Mouse (Mus musculus) neural tube, embryonic 14.5 days (tissue): ENCODE results near the gene Cflar. TPM values are rescaled to one million over a fixed set of nuclear protein-coding genes. Genes with fewer than 3 reads are reported as not detected.
A peak's percentile ranks its signal among the peaks of the same experiment; 100 is the strongest.

ENCODE experiments used
- ATAC-seq: fragments of 200-750 bp; cut with Nextera tagmentation; 2 replicates; pipeline ENCODE4 v1.8.0; 2017; ENCODE audit warnings: low read depth, mild to moderate bottlenecking, moderate TSS enrichment, moderate library complexity
- H3K27ac ChIP-seq: fragments of 300-500 bp; sonication (generic); 2 replicates; pipeline ENCODE4 v1.5.1; 2014; ENCODE audit warnings: low read depth, mild to moderate bottlenecking, control low read depth, low read length, moderate library complexity, mixed read lengths
- H3K27me3 ChIP-seq: fragments of 300-500 bp; sonication (generic); 2 replicates; pipeline ENCODE4 v1.6.1; 2014; ENCODE audit warnings: low read length; ENCODE audit not compliant: control insufficient read depth, insufficient read depth
- H3K36me3 ChIP-seq: fragments of 300-500 bp; sonication (generic); 2 replicates; pipeline ENCODE4 v1.6.1; 2014; ENCODE audit warnings: low read length, mixed read lengths; ENCODE audit not compliant: control insufficient read depth, insufficient read depth
- H3K4me1 ChIP-seq: fragments of 300-500 bp; sonication (generic); 2 replicates; pipeline ENCODE4 v1.6.1; 2014; ENCODE audit warnings: low read length; ENCODE audit not compliant: control insufficient read depth, insufficient read depth
- H3K4me2 ChIP-seq: fragments of 300-500 bp; sonication (generic); 2 replicates; pipeline ENCODE4 v1.6.1; 2014; ENCODE audit warnings: mild to moderate bottlenecking, low read depth, low read length, control low read depth
- H3K4me3 ChIP-seq: fragments of 300-500 bp; sonication (generic); 2 replicates; pipeline ENCODE4 v1.5.1; 2014; ENCODE audit warnings: low read depth, low read length, control low read depth, mixed read lengths
- H3K9ac ChIP-seq: fragments of 300-500 bp; sonication (generic); replicated peaks from 2 replicates; pipeline ENCODE4 v1.6.1; 2014; ENCODE audit warnings: low read depth, mild to moderate bottlenecking, control low read depth, low read length, mixed read lengths
- H3K9me3 ChIP-seq: fragments of 300-500 bp; sonication (generic); 2 replicates; pipeline ENCODE4 v1.6.1; 2016; ENCODE audit warnings: low read length; ENCODE audit not compliant: control insufficient read depth
- WGBS: fragments of 180-500 bp; shearing (Covaris S2); extraction: QIAGEN DNeasy Blood & Tissue Kit; methylation state at CpG from one replicate; pipeline ENCODE4 v1.1.7; 2014; 5-methylcytosine and 5-hydroxymethylcytosine counted together
- polyA plus RNA-seq: library from polyadenylated mRNA; unstranded; fragments of >200 nt; fragmentation: Nextera tagmentation; extraction: Ambion mirVana; gene quantifications from 2 replicates; pipeline ENCODE4 v1.2.1, GENCODE M21; 2014

Cflar gene
- polyA plus RNA-seq, 1 experiment from 2014 or later: 16.3 TPM

DNA sequence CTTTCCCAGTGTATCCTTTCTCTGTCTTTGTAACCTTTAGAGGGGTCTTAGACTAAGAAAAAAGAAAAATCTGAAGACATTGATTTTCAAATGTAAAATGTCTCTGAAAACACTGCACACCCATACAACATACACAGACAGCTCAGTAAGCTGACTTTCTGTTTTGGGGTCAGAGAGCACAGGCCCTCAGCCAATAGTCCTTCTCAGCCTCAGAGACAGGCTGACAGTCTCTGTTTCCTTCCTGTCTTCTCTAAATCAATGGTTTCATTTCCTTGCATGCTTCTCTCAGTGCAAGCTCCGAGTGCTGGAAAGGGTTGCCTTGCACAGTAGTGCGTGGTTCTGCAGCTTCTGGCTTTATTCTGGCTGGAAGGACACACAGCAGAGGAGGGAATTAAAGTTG lies 62.6 kb downstream of the Cflar start:
- Histone ChIP-seq H3K27ac (no peak overlapping the region), H3K9ac (no peak overlapping the region), H3K9me3 (no peaks in the 10 kb centered on the region), H3K4me2 (no peak overlapping the region), H3K36me3 (no peaks in the 10 kb centered on the region), H3K4me3 (no peak overlapping the region), H3K27me3 (no peaks in the 10 kb centered on the region), H3K4me1 (no peaks in the 10 kb centered on the region)
- WGBS: 78% methylated on average over 2 of the region's 2 CpGs
- no peak for ATAC-seq

DNA sequence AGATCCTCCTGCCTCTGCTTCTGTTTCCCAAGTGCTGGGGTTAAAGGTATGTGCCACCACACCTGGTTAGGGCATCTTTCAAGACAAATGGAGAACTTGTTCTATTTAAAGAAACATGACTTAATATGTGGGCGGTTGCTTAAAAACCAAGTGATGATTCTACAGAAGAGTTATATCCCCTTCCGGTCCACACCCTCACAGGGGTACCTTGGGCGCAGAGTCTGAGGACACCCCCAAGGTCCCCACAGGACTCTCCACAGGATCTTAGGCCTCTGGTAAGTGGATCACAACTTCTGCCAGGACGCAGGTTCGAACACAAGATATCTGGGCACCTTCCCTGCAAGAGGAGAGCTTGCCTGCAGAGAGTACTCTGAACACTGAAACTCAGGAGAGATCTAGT lies 64.1 kb downstream of the Cflar start:
- Histone ChIP-seq H3K4me3 (no peak overlapping the region), H3K9ac (no peak overlapping the region), H3K4me1 (no peaks in the 10 kb centered on the region), H3K36me3 (no peaks in the 10 kb centered on the region), H3K27me3 (no peaks in the 10 kb centered on the region), H3K9me3 (no peaks in the 10 kb centered on the region), H3K4me2 (no peak overlapping the region), H3K27ac (no peak overlapping the region)
- 97% methylated on average over 5 of the region's 5 CpGs for WGBS
- ATAC-seq: no peak

DNA sequence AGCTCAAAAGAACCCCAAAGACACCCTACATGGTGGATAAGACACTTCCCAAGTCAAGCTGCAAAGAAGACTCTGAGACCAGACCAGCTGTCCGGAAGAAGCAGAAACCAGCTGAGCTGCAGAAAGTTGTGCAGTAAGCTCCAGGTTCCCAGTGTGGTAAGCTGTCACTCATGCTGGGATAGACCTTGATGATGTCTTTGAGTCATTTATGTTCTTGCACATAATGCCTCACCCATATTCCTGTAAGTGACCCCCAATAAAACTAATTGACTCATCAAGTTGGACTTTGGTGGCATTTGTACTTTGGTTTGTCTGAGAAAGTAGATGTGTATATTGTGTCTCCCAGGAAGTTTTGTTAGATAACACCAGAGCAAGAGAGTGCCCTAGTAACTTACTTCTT lies 66.3 kb downstream of the Cflar start:
- Histone ChIP-seq H3K36me3 (no peaks in the 10 kb centered on the region), H3K9me3 (no peaks in the 10 kb centered on the region), H3K9ac (no peak overlapping the region), H3K27ac (no peak overlapping the region), H3K4me2 (no peak overlapping the region), H3K4me3 (no peak overlapping the region), H3K27me3 (no peaks in the 10 kb centered on the region), H3K4me1 (no peaks in the 10 kb centered on the region)
- no peak for ATAC-seq
- whole genome bisulfite sequencing: 92% methylated on average over 1 of the region's 1 CpGs

DNA sequence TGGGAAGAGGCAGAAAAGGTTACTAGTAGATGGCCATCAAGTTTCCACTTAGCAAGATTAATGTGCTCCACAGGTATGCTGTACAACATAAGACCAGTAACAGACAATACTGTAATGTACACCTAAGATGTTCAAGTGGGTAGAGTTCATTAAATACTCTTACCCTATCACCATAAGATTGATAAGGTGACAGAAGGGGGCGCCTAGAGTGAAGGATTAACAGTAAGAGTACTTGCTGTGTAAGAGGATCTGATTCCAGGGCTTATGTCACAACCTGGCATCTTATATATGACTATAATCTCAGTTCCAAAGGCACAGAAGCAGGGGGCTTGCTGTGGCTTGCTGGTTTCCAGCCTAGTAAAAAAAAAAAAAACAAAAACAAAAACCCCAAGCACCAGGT lies 66.9 kb downstream of the Cflar start:
- H3K36me3 ChIP-seq: no peaks in the 10 kb centered on the region
- no peak overlapping the region for H3K27ac ChIP-seq
- no peaks in the 10 kb centered on the region for H3K27me3 ChIP-seq
- 43% methylated on average over 1 of the region's 1 CpGs for WGBS
- H3K9me3 ChIP-seq: no peaks in the 10 kb centered on the region
- ATAC-seq: no peak
- H3K9ac ChIP-seq: no peak overlapping the region
- H3K4me2 ChIP-seq: no peak overlapping the region
- no peak overlapping the region for H3K4me3 ChIP-seq
- no peaks in the 10 kb centered on the region for H3K4me1 ChIP-seq

DNA sequence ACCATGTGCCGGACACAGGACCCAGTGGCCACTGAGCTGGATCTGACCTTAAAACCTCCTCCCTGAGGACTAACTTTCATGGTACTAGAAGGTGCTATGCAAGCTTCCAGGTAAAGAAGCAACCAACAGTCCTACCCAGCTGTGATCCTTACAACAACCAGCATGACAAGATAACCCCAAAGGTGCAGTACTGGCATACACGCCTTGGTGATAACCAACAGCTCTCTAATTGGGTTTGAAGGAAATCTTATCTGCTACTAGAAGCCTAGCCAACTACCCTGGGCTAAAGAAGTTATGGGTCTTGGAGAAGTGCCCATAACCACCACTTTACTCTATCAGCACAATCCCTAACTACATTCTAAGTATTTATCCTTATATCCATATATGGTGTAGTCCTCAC lies 75.0 kb downstream of the Cflar start:
- ATAC-seq: no peak
- Histone ChIP-seq H3K27me3 (no peaks in the 10 kb centered on the region), H3K36me3 (no peaks in the 10 kb centered on the region), H3K4me3 (no peak overlapping the region), H3K4me1 (no peaks in the 10 kb centered on the region), H3K9me3 (no peaks in the 10 kb centered on the region), H3K9ac (no peak overlapping the region), H3K27ac (no peak overlapping the region), H3K4me2 (no peak overlapping the region)
- WGBS: 100% methylated on average over 2 of the region's 2 CpGs

DNA sequence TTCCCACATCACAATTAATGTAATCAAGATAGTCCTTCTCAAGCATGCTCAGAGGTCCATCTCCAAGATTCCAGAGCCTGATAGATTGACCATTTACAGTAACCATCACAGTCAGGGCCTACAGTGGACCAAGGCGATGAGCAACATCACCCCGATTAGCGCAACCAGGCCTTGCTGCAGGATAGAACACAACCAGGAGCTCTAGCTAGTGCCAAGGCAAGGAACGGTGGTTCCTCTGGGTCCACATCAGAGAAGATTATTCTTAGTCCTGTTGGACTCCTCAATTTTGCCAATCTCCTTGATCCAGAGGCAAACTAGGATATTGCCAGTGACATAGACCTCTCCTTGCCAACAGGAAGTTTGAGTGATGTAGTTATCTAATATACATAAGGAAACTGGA lies 77.1 kb downstream of the Cflar start:
- H3K27me3 ChIP-seq: no peaks in the 10 kb centered on the region
- H3K4me1 ChIP-seq: no peaks in the 10 kb centered on the region
- no peaks in the 10 kb centered on the region for H3K36me3 ChIP-seq
- H3K9ac ChIP-seq: no peak overlapping the region
- WGBS: 98% methylated on average over 4 of the region's 4 CpGs
- no peak overlapping the region for H3K27ac ChIP-seq
- H3K9me3 ChIP-seq: no peaks in the 10 kb centered on the region
- H3K4me3 ChIP-seq: no peak overlapping the region
- no peak overlapping the region for H3K4me2 ChIP-seq
- ATAC-seq: no peak

DNA sequence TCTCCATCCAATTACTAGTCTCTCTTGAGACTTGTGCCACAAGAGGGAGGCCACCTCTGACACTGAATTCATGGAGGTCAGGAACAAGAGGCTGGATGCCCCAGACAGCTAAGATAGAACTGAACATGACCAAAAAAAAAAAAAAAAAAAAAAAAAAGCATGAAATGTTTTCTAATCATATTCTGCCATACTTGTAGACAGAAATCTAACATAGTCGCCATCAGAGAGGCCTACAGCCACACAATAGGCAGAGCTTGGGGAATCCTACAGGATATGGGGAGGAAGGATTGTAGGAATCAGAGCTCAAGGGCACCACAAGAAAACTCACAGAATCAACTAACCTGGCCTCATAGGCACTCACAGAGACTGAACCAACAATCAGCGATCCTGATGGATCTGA lies 83.4 kb downstream of the Cflar start:
- H3K9ac ChIP-seq: no peak overlapping the region
- no peaks in the 10 kb centered on the region for H3K36me3 ChIP-seq
- 0 out of 2 replicates have a peak, but pooled peaks cover 3% of the 10 kb centered on the region for H3K4me1 ChIP-seq
- H3K4me2 ChIP-seq: no peak overlapping the region
- H3K27me3 ChIP-seq: no peaks in the 10 kb centered on the region
- no peaks in the 10 kb centered on the region for H3K9me3 ChIP-seq
- 60% methylated on average over 2 of the region's 2 CpGs for WGBS
- no peak overlapping the region for H3K4me3 ChIP-seq
- no peak for ATAC-seq
- no peak overlapping the region for H3K27ac ChIP-seq

DNA sequence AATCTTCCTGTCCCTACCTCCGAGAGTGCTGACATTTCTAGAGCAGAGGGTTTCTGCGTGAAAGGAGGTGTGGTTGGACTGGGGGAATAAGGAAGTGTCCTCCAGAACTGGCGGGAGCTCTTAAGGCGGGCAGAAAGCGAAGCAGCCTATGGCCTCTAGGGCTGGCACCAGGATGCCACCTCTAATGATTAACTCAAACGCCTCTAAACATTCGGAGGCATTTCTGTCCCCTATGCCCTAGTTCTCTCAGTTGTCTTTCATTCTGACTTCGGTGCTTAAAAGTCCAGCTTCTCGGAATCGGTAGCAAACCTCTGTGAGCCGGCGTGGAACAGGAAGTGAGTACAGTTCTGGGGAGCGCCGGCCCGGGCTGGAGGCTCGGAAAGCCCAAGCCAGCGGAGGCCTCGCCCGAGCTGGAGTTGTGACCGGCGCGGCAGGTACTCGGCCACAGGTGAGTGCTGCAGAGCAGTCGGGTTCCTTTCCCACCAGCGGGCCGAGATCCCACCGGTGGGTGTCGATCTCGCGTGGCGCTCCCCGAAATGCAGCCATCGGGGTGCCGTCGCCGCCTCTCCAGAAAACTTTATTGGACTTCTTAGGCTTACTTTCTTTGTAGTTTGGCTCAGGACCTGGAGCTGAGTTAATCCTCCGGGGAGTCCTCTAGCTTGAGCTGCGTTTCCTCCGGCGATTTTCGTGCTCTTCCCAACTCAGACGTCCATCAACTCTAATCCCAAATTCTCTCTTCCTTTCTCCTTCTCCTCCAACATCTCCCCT lies 84.2 kb downstream of the Cflar start, which contains the start of gene Casp8:
Casp8 (plus strand) TSS at position 84 of the 768 bp plus-strand sequence.
- Histone ChIP-seq H3K9ac (peak within 1 kb of the TSS; percentile 29; the same call in 1 of the 2 replicates), H3K4me2 (peak within 1 kb of the TSS; percentile 54), H3K27me3 (no peaks in the 10 kb centered on the region), H3K4me1 (0 out of 2 replicates have a peak, but pooled peaks cover 3% of the 10 kb centered on the region), H3K9me3 (no peaks in the 10 kb centered on the region), H3K27ac (no peak within 1 kb of the TSS), H3K4me3 (peak within 1 kb of the TSS; percentile 35), H3K36me3 (no peaks in the 10 kb centered on the region)
- ATAC-seq: no peak
- 1% methylated on average over 42 of the region's 42 CpGs for WGBS

DNA sequence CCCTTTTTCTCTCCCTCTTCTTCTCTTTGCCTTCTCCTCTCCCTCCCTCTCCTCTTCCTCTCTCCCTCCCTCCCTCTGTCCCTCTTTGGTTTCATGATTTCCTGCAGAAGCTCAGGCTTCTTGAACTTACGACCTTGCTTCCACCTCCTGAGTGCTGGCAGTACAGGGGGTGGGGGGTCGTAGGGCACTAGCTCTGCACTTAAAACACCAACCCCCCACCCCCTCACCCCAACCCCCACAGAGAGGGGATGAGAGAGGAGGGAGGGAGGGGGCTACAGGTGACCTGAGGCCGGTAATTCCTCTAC lies 84.7 kb downstream of the Cflar start:
- Histone ChIP-seq H3K9ac (no peak overlapping the region; the same call in 1 of the 2 replicates), H3K27me3 (no peaks in the 10 kb centered on the region), H3K4me1 (0 out of 2 replicates have a peak, but pooled peaks cover 3% of the 10 kb centered on the region), H3K36me3 (no peaks in the 10 kb centered on the region), H3K4me3 (peak overlapping the region; percentile 35), H3K9me3 (no peaks in the 10 kb centered on the region), H3K27ac (no peak overlapping the region), H3K4me2 (peak overlapping the region; percentile 54)
- no peak for ATAC-seq
- 8% methylated on average over 3 of the region's 3 CpGs for WGBS
